Mouse (Mus musculus): Measurements from ENCODE around the gene Selenbp2. TPM values are rescaled to one million over a fixed set of nuclear protein-coding genes. Genes with fewer than 3 reads are reported as not detected.
A peak's percentile ranks its signal among the peaks of the same experiment; 100 is the strongest.
"Not testable (repeated sequence)": the region's sequence is repeated elsewhere in the genome, so short reads cannot be mapped to it uniquely, and the experiment has no call there.

Selenbp2 gene
- polyA plus RNA-seq (2015; fragmentation: Nextera tagmentation; extraction: Ambion mirVana): 8.9 and 13.3 TPM in 2 replicates

DNA sequence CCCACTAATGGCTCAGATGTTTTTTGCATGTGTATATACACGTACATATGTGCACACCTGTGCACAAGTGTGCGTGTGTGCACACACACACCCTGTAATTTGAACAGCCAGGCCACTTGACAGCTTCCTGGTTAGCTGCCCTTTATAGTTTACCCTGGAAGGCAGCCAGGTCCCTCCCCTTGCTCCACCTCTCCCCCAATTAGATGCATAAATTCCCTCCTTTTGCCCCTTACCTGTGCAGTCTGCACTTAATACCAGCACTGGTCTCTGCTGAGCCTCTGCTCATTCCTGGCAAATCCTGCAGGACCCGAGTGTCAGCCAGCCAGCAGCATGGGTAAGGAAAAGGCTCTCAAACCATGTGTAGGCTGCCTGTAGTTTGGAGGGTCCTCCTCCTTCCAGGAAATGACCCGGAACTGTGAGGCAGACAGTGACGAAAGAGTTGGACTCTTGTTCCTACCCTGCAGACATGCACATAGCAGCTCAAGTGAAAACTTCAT is at the start of gene Selenbp2:
Selenbp2 (plus strand) TSS at position 228 of the 497 bp plus-strand sequence.
- Histone ChIP-seq H3K9me3 (ENCODE audit: control insufficient read depth, low read length) (no peaks in the 10 kb centered on the region), H3K4me3 (ENCODE audit: low read length) (no peak within 1 kb of the TSS), H3K27ac (ENCODE audit: low read length) (peak within 1 kb of the TSS; percentile 55), H3K36me3 (ENCODE audit: control insufficient read depth, insufficient read depth, low read length) (no peaks in the 10 kb centered on the region), H3K4me2 (ENCODE audit: low read depth, low read length) (0 out of 2 replicates have a peak within 1 kb of the TSS, but pooled peaks have one; percentile 22), H3K27me3 (ENCODE audit: control insufficient read depth, insufficient read depth, low read depth, low read length) (no peaks in the 10 kb centered on the region), H3K9ac (ENCODE audit: low read length) (no peak within 1 kb of the TSS), H3K4me1 (replicated peaks; ENCODE audit: control insufficient read depth, insufficient read depth, low read length) (peaks cover 5% of the 10 kb centered on the region; the same call in 1 of the 2 replicates)
- 19% methylated on average over 5 of the region's 5 CpGs for WGBS
- ATAC-seq (ENCODE audit: low read depth): peak; percentile 79

DNA sequence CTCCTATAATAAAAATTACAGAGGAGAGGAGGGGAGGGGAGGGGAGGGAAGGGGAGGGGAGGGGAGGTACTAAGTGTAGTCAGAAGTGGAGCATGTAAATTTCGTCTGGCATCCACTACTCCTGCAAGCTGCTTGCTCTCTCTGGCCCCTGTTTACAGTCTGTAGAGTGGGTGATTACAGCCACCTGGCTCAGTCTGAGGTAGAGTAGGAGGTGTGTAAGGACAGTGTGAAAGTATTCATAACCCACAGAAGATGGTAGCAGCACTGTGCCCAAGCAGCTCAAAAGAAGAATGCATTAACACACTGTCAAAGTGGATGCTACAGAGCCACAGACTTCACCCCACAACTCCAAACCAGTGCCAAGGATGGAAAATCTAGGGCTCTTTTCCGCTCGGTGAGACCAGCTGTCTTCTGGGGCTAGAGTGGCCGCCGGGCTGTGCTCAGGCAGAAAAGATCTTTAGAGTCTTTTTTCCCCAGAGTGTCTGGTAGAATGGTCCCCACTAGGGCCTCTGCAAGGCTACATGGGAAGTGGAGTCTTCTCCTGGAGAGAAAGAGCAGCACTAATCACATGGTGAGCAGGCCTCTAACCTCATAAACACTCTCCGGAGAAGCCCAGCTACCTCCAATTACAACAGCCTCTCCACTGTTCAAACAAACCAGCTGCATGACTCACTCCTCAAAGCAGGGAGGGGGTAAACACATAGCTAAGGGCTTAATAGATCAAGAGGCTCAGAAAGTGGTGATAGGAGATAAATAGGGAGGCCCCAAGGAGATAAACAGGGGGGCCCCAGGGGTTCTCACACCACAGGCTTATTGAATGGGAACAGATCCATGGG is 44.4 kb upstream of the Selenbp2 start:
- peaks cover 10% of the 10 kb centered on the region for H3K4me1 ChIP-seq (replicated peaks; ENCODE audit: control insufficient read depth, insufficient read depth, low read length)

DNA sequence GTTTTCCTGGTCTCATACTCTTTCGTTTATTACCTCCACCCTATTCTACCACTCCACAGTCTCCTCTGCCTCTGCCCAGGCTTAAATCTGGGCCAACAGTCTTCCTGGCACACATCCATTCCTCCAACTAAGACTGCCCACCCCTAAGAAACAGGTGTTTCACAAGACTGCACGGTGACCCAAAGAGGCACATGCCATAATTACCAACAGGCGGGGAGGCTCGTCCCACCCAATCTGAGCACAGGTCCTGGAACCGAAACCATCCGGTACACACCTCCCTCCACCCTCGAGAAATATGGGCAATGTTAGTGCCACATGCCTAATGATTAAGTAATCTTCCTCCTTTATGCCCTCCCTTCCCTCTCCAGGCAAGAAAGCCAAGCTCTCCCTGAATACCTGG is 42.9 kb upstream of the Selenbp2 start:
- Histone ChIP-seq H3K4me2 (ENCODE audit: low read depth, low read length) (peak overlapping the region; percentile 22; the same call in 1 of the 2 replicates), H3K9ac (ENCODE audit: low read length) (no peak overlapping the region), H3K9me3 (ENCODE audit: control insufficient read depth, low read length) (no peaks in the 10 kb centered on the region), H3K4me1 (replicated peaks; ENCODE audit: control insufficient read depth, insufficient read depth, low read length) (peaks cover 10% of the 10 kb centered on the region), H3K36me3 (ENCODE audit: control insufficient read depth, insufficient read depth, low read length) (no peaks in the 10 kb centered on the region), H3K27me3 (ENCODE audit: control insufficient read depth, insufficient read depth, low read depth, low read length) (no peaks in the 10 kb centered on the region), H3K27ac (ENCODE audit: low read length) (peak overlapping the region; percentile 75), H3K4me3 (ENCODE audit: low read length) (no peak overlapping the region)
- 68% methylated on average over 7 of the region's 7 CpGs for WGBS
- ATAC-seq (ENCODE audit: low read depth): peak; percentile 82

More for the DNA sequence above, 44.4 kb upstream of the Selenbp2 start:
- H3K9me3 ChIP-seq (ENCODE audit: control insufficient read depth, low read length): no peaks in the 10 kb centered on the region
- no peaks in the 10 kb centered on the region for H3K36me3 ChIP-seq (ENCODE audit: control insufficient read depth, insufficient read depth, low read length)
- ATAC-seq (ENCODE audit: low read depth): peak; percentile 86
- H3K9ac ChIP-seq (ENCODE audit: low read length): no peak overlapping the region
- no peak overlapping the region for H3K4me2 ChIP-seq (ENCODE audit: low read depth, low read length)
- no peaks in the 10 kb centered on the region for H3K27me3 ChIP-seq (ENCODE audit: control insufficient read depth, insufficient read depth, low read depth, low read length)
- H3K4me3 ChIP-seq (ENCODE audit: low read length): no peak overlapping the region
- peak overlapping the region; percentile 75 for H3K27ac ChIP-seq (ENCODE audit: low read length)
- WGBS: 12% methylated on average over 6 of the region's 6 CpGs

DNA sequence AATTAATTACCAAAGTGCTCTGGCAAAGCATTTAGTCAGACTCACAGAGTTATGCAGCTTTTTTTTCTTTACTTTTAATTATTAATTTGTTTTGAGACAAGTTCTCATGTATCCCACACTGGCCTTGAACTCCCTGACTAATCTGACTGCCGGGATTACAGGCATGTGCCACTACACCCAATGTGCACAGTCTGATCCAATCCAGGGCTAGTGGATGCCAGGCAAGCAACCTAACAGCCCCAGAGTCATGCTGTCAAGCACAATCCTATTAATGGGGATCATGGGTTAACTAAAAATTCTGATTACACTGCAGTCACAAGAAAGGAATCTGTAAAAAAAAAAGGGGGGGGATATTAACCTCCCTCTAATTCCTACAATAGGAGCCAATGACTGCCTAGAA is 39.4 kb upstream of the Selenbp2 start:
- not testable (repeated sequence) for H3K4me1 ChIP-seq (replicated peaks; ENCODE audit: control insufficient read depth, insufficient read depth, low read length); H3K27ac ChIP-seq (ENCODE audit: low read length); H3K27me3 ChIP-seq (ENCODE audit: control insufficient read depth, insufficient read depth, low read depth, low read length); H3K36me3 ChIP-seq (ENCODE audit: control insufficient read depth, insufficient read depth, low read length); H3K9ac ChIP-seq (ENCODE audit: low read length); ATAC-seq (ENCODE audit: low read depth); H3K9me3 ChIP-seq (ENCODE audit: control insufficient read depth, low read length); H3K4me3 ChIP-seq (ENCODE audit: low read length); H3K4me2 ChIP-seq (ENCODE audit: low read depth, low read length)
- WGBS: 80% methylated on average over 1 of the region's 1 CpGs

DNA sequence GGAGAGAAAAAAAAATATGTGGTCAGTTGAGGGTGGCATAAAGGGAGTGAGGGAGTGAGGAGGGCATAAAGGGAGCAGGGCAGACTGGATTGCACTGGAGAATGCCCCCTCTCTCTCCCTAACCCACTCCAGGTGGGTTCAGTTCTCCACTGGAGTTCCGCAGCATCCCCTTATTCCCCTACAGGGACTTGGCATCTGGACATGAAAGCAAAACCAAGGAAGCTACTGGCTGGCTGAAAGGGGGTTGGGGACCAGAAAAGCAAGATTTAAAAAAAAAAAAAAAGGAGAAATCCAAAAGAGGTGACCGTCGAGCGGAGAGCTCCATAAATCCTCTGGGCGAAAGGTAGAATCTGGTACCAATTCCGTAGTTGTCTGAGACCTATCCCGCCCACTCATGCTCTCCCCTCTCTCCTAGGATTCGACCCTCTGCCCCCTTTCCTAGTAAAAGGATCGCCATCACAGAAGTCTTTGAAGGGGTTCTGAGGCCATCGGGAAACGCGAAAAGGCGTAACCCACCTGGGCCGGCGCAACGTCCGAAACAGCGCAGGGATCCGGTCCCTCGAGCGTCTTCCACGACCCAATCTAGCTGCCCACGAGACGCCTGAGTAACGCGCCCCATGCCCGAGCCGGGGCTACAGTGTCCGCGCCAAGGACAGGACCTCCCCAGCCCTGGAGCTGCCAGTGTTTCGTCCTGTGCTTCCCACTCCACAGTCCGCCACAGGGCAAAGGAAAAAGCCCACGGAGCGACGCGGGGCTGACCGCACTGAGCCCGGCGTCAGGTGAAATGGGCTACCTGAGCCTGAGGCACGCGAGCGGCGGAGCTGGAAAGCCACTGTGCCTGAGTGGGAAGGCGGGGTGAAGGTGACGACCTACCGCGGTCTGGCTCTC is 35.3 kb upstream of the Selenbp2 start:
- WGBS: 3% methylated on average over 21 of the region's 47 CpGs

DNA sequence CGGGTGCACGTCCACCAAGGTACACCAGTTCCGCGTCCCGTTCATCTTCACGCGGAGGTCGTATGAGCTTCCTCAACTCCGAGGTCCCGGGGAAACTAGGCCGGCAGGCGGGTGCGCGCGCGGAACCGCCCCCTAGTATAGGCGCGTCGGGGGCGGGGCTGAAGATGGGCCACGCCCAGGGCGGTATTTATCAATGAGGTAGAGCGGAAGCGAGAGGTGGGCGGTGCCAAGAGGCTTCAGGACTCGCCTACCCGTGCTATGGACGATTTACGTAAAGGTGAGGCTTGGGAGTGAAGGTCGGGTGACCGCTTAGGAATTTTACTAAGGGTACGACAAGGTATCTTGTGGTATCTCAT is 34.6 kb upstream of the Selenbp2 start, which contains the start of gene Tuft1:
Tuft1 (minus strand) TSS at position 133 of the 356 bp plus-strand sequence.
- not testable (repeated sequence) for H3K9me3 ChIP-seq (ENCODE audit: control insufficient read depth, low read length); H3K4me1 ChIP-seq (replicated peaks; ENCODE audit: control insufficient read depth, insufficient read depth, low read length); H3K36me3 ChIP-seq (ENCODE audit: control insufficient read depth, insufficient read depth, low read length); H3K27me3 ChIP-seq (ENCODE audit: control insufficient read depth, insufficient read depth, low read depth, low read length)
- peak within 1 kb of the TSS; percentile 72 for H3K4me2 ChIP-seq (ENCODE audit: low read depth, low read length)
- peak within 1 kb of the TSS; percentile 61 for H3K9ac ChIP-seq (ENCODE audit: low read length)
- under 1% methylated on average over 17 of the region's 33 CpGs for WGBS
- peak; percentile 95 for ATAC-seq (ENCODE audit: low read depth)
- H3K4me3 ChIP-seq (ENCODE audit: low read length): peak within 1 kb of the TSS; percentile 51
- peak within 1 kb of the TSS; percentile 91 for H3K27ac ChIP-seq (ENCODE audit: low read length)

More for the DNA sequence above, 35.3 kb upstream of the Selenbp2 start:
- H3K4me3 ChIP-seq (ENCODE audit: low read length): peak overlapping the region; percentile 51
- not testable (repeated sequence) for H3K27me3 ChIP-seq (ENCODE audit: control insufficient read depth, insufficient read depth, low read depth, low read length); H3K4me1 ChIP-seq (replicated peaks; ENCODE audit: control insufficient read depth, insufficient read depth, low read length); H3K36me3 ChIP-seq (ENCODE audit: control insufficient read depth, insufficient read depth, low read length); H3K9me3 ChIP-seq (ENCODE audit: control insufficient read depth, low read length)
- peak overlapping the region; percentile 43; the same call in 1 of the 2 replicates for H3K27ac ChIP-seq (ENCODE audit: low read length)
- peak overlapping the region; percentile 72 for H3K4me2 ChIP-seq (ENCODE audit: low read depth, low read length)
- peak overlapping the region; percentile 61 for H3K9ac ChIP-seq (ENCODE audit: low read length)
- peak; percentile 53 for ATAC-seq (ENCODE audit: low read depth)

DNA sequence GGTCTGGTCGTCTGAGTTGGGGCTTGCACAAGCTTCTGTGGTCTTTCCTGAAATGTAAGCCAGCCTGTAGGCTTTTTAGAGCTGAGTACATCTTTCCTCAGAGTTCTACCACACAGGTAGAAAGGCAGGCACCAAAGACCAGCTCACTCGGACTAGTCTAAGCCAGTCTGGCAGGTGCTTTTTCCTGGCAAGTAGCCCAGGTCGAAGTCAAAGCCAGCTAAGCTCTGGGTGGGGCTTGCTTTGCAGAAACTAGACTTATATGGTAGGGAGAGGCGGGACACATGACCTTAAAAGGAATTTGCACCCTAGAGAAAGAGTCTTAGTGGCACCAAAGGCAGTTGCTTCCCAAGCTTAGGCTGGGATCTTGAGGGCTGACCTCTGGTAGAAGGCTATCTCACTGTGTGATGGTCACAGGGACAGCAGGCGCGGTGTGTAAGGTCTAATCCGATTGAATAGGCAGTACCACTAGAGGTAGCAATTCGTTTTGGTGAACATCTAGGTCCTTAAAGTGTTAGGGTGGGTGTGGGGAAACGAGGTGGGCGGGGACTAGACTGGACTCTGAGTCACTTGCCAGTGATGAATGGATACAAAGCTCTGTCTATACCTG is 34.1 kb upstream of the Selenbp2 start:
- H3K27me3 ChIP-seq (ENCODE audit: control insufficient read depth, insufficient read depth, low read depth, low read length); H3K4me1 ChIP-seq (replicated peaks; ENCODE audit: control insufficient read depth, insufficient read depth, low read length); H3K9me3 ChIP-seq (ENCODE audit: control insufficient read depth, low read length); H3K36me3 ChIP-seq (ENCODE audit: control insufficient read depth, insufficient read depth, low read length): not testable (repeated sequence)
- 26% methylated on average over 7 of the region's 10 CpGs for WGBS
- Histone ChIP-seq H3K4me3 (ENCODE audit: low read length) (peak overlapping the region; percentile 18), H3K9ac (ENCODE audit: low read length) (0 out of 2 replicates have a peak overlapping the region, but pooled peaks have one; percentile 11), H3K4me2 (ENCODE audit: low read depth, low read length) (peak overlapping the region; percentile 44), H3K27ac (ENCODE audit: low read length) (peak overlapping the region; percentile 91)
- ATAC-seq (ENCODE audit: low read depth): peak; percentile 88

DNA sequence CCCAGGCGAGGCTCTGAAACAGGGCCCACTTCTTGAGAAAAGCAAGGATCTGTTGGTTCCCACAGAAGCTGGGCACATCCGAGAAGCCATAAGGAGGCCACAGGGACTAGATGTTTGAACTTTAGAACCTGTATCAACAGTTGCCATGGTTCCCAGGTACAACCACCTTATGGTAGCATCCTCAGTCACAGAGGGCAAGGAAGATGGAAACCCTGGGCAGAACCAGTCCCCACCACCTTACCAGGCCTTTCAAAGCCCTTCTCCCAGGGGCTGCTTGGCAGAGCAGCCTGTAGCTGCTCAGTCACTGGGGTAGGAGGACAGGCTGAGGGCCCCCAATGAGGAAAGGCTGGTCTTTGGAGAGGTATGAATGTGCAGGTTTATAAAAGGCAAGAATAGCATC is 32.5 kb upstream of the Selenbp2 start:
- H3K27ac ChIP-seq (ENCODE audit: low read length); H3K36me3 ChIP-seq (ENCODE audit: control insufficient read depth, insufficient read depth, low read length); H3K27me3 ChIP-seq (ENCODE audit: control insufficient read depth, insufficient read depth, low read depth, low read length); H3K4me1 ChIP-seq (replicated peaks; ENCODE audit: control insufficient read depth, insufficient read depth, low read length); ATAC-seq (ENCODE audit: low read depth); H3K9ac ChIP-seq (ENCODE audit: low read length); H3K4me3 ChIP-seq (ENCODE audit: low read length); H3K4me2 ChIP-seq (ENCODE audit: low read depth, low read length); H3K9me3 ChIP-seq (ENCODE audit: control insufficient read depth, low read length): not testable (repeated sequence)
- WGBS: 84% methylated on average over 2 of the region's 2 CpGs
